Mouse (Mus musculus) heart, postnatal 36 days (tissue): ENCODE data around the gene Cavin1. TPM values are rescaled to one million over a fixed set of nuclear protein-coding genes. Genes with fewer than 3 reads are reported as not detected.

Experiments used
- DNase-seq, 2 experiments: peaks; one replicate each; pipeline ENCODE4 v3.0.0; 2021 to 2022
- intact Hi-C: fragments of 180-260 bp; cut with DNase I; formaldehyde crosslinking; loops from one replicate; pipeline ENCODE4 v1.15.1; 2025
- total RNA-seq, 2 experiments: library from RNA; stranded (reverse); gene quantifications; 2 replicates each; pipeline ENCODE4 v1.2.3; 2021

Cavin1 gene
- total RNA-seq, 2 experiments from 2014 or later: 239 to 258 TPM

DNA sequence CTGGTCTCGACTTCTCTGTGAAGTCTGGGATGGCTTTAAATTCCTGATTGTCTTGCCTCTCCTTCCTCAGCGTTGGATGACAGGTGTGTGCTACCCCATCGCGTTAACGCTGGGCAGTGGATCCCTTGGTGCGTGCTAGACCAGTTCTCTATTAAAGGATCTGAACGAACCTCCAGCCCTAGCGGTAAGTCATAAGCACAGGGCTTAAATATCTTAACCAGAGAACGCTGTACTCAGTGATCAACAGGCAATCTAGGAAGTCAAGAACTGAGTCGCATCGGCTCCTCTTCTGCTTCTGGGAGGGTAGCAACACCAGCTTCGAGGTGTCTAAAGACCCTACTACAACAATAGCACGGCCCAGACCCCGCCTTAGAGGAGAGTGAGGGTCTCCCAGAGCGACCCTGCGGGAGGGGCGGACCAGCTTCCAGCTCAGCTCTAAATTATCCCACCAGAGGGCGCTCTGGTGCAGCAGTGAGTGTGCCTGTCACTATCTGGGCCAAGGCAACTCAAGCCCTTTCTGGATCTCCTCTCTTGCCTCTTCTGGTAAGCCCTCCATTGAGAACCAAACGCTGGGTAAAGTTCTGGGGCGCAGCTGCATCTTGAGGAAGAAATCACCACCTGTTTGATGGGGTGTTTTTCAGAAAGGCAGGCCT is 12.6 kb upstream of the Cavin1 start:
- intact Hi-C loops: loop anchor here (1.0 to 2.0 kb wide), 4 partner anchors 26 to 197 kb away; partner anchors contain the start of gene Atp6v0a1
- DNase-seq: peak; percentile 89 to 90

DNA sequence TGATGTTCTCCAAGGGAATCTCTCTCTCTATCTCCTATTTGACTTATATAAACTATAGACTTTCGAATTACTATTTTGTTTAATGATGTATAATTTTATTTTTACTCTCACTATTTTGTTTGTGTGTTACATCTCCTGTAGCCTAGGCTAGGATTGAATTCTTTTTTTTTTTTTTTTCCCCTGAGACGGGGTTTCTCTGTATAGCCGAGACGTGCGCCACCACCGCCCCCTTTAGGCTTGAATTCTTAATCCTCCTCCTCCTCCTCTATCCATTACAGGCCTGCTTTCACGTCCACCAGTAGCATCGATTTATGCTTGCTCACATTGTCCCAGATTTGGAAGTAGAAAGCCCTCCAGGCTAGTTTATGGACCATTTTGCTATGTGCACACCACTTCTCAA is 11.4 kb upstream of the Cavin1 start:
- DNase-seq: no peak
- intact Hi-C loops: loop anchor here (2.0 kb wide), 2 partner anchors 27 to 75 kb away; partner anchors contain the start of gene Atp6v0a1

DNA sequence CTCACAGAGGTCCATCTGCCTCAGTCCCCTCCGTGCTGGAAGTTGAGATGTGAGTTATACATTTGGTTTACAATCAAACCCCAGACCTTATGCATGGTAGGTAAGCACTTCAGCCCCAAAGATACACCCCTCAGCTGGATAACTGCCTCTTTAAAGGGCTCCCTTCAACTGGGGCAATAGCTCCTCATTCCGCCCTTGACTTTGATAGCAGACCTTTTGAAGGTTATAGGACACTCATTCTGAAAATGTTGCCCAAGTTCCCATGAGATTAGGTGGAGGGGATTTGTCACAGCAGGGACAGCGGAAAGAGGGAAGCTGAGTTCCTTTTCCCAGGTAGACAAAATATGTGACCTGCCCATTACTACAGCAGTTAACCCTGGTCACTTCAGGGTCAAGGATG is 10.5 kb upstream of the Cavin1 start:
- no peak for DNase-seq
- intact Hi-C loops: no loop called here

DNA sequence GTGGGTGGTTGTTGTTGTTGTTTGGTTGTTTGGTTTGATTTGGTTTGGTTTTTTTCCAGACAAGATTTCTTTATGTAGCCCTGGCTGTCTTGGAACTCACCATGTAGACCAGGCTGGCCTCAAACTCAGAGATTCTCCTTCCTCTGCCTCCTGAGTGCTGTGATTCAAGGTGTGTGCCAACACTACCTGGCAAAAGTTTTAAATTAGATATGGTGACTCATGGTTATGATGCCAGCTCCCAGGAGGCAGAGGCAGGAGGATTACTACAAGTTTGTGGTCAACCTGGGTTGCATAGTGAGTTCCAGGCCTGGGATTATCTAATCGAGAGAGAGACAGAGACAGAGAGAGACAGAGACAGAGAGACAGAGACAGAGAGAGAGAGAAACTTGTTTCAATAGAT is 9.8 kb upstream of the Cavin1 start:
- intact Hi-C loops: loop anchor here (1.0 kb wide), 1 partner anchor 18 kb away; no protein-coding TSS in a partner anchor
- DNase-seq: no peak

DNA sequence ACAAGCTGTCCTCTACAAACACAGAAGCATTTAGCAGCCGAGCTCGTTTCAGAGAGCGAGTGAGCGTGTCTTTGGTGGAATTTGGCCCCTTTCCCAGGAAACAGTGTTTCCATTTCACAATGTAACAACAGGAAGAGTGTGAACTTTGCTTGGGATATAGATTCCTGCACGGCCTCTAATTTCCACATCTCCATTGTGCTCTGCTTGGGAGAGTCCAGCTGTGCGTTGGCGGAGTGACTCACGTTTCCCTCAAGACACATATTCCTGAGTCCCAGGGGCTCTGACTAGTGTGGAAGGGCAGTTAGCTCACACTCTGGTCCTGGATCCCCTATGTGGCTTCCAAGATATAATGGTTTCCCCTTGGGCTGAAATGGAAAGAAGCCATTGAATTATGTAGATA is 9.2 kb upstream of the Cavin1 start:
- intact Hi-C loops: loop anchor here (1.0 kb wide), 1 partner anchor 18 kb away; no protein-coding TSS in a partner anchor
- peak in 1 of 2 experiments; percentile 59 for DNase-seq

DNA sequence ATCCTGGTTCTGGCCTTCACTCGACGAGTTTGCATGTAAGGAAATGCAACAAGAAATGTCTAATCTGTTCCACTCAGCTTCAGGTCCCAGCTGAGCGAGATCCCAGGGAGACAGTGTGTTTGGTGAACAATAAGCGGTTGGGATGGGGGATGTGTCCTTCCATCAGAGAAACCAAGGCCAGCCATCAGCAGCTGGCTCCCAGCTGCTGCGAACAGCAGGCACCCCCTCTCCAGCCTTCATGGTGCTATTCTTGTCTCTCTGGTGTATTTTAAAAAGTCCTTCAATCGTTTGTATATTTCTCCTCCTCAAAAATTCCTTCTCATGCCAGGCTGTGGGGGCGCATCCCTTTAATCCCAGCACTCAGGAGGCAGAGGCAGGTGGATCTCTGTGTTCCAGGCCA is 4.6 kb upstream of the Cavin1 start:
- DNase-seq: no peak

DNA sequence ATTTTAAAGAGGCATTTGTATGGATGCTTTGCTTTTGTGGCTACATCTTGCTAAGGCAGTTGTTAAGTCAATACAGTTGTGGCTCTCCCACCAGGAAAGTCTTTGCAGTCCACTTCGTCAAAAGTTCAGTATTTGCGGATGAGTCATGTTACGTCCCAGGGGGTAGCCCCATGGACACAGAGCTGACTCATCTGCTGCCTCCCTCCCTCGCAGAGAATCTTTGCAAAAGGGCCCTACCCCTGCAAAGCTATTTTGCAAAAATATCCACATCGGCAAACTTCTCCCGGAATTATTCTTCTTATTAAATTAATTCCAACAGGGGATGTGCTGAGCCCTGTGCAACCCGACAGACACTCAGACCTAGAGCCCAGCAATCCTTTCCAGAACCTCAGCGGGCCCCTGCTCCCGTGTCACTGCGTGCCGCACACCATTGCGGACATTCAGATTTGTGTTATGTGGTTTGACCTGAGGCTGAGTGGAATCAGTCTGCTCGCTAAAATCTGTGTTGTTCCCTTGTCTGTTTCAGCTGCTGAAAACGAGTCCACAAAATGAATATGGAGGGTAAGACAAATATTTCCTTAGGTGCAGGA is 3.8 kb upstream of the Cavin1 start:
- DNase-seq: peak in 1 of 2 experiments; percentile 35
- intact Hi-C loops: no loop called here

More for the DNA sequence above, 4.6 kb upstream of the Cavin1 start:
- intact Hi-C loops: no loop called here

DNA sequence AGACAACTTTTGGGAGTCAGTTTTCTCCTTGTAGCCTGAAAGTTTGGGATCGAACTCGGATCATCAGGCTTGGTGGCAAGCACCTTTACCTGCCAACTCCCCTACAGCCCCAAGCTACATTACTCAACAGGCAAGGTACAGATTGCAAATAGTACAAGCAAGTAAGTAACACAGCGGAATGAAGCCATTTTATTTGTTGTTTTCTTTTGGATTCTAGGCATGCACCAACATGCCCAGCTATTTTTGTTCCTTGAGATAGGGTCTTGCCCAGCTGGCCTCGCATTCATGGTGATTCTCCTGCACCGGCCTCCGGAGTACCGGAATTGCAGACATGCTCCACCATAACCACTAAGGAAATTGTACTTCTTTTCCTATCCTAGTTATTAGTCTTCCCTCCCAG is 2.6 kb upstream of the Cavin1 start:
- intact Hi-C loops: no loop called here
- DNase-seq: no peak

DNA sequence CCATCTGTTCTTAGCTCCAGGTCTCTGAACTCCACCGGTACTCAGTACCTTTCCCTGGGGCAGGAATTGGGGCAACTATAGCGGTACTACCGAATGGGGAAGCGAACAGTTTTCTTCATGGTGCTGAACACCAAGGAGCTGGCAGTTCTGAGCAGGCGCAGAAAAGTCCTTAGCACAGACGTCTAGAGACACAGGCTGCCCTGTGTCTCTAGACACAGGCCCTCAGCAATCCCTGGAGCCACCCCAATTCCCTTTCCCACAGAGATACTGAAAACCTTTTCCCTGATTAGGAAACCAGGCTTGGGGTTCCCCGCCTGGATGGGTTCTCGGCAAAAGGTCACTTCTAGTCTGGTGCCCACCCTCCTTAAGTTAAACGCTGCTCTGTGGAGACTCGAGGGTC is 768 bp upstream of the Cavin1 start:
- DNase-seq: no peak
- intact Hi-C loops: no loop called here

DNA sequence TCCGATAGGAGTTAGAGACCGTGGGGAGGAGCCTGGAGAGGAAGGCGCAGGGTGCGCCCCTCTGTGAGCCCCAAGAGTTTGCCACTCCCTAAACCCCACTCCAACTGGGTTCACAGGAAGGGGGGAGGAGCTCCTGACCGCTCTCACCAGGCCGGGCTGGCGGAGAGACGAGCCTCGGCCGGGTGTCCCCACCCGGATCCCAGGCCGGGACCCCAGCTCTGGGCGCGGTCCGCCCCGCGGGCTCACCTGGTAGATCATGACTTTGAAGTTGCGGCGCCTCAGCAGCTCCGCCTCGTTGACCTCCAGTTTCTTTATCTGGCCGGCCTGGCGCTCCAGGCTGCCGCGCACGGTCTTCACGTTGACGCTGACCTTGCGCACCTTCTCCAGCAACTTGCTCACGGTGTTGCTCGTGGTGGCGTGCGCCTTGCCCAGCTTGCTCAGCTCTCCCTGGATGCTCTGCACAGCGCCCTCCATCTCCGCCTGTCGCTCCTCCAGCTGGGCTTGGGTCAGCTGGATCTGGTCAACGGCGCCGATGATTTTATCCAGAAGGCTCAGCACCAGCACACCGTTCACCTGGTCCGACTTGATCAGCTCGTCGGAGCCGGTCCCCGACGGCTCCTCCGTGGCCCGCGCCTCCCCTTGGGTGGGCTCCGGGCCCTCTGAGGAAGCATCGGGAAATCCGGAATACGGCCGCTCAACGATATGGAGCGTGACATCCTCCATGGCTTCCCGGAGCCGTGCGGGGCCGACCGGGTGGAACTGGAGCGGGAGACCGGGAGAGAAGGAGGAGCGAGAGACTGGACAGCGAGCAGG is 737 bp downstream of the Cavin1 start:
- intact Hi-C loops: loop anchor here (1.0 to 10.0 kb wide), 3 partner anchors 88 to 575 kb away; partner anchors contain the start of genes Cntnap1, Jup and Plekhh3
- peak; percentile 67 to 77 for DNase-seq

DNA sequence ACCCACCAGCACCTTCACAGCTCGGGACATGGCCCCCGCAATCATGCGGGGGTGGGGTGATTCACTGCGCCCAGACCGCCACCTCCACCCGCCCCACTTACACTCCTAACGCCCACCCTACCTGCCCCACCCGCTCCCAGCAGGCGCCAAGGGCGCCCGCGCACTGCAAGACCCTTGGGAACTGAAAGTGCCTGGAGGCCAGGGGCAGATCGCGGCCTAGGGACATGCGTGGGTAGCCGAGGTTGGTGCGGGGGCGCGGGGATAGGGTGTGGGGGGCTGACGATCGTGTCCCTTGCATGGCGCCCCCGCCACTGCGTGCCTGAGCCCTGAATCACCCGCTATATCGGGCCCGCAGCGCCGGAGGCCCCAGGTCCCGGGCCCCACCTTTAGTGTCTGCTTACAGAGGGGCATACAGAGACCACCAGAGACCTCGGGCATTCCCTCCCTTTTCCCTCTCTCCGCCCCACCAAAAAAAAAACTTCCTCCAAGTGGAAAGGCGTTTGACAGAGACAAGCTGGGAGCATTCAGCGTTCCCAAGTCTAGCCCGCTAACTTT is 1.4 kb downstream of the Cavin1 start:
- peak in 1 of 2 experiments; percentile 47 for DNase-seq
- intact Hi-C loops: loop anchor here (1.0 to 10.0 kb wide), 3 partner anchors 89 to 574 kb away; partner anchors contain the start of genes Cntnap1, Jup and Plekhh3

DNA sequence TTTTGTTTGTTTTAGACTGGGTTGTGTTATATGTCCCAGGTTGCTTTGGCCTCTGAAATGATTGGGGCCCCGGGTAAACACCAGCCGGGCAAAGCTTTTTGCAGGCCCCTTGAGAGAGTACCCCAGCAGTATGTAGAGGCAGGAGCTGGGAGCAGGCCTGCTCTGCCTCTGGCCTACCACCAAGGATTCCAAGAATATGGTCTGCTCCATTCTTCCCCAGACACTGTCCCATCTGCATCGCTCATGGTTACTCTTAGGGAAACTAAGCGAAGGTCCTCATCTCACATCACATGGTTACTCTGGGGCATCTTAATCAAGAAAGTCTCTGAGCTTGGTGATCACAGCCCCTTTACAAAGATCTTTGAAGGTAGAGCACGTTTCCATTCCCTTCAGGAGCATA is 2.2 kb downstream of the Cavin1 start:
- intact Hi-C loops: loop anchor here (5.0 to 10.0 kb wide), 2 partner anchors 204 to 574 kb away; partner anchors contain the start of genes Cntnap1, Jup and Plekhh3
- DNase-seq: peak in 1 of 2 experiments; percentile 23

DNA sequence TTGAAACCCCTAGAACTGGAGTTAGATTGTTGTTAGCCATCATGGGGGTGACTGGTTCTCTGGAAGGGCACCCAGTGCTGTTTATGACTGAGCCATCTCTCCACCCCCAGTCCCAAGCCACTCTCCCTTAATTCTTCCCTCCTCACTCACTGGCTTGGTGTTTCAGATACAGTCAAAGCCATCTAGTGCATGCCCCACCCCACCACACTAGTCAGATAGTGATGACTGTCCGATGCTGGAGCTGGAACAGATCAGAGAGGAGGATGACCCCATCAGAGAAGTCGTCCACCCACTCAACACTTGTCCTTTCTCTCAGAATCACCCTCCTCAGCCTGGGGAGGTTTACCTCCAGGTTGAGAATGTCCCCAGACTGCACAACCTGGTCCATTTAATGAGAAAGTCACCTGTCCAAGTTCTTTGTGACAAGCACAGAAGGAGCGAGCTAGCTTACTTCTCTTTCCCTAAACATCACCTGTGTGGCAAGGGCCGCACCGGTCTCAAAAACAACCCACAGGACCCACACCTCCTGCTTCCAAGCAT is 2.7 kb downstream of the Cavin1 start:
- intact Hi-C loops: loop anchor here (5.0 to 10.0 kb wide), 2 partner anchors 204 to 573 kb away; partner anchors contain the start of genes Cntnap1, Jup and Plekhh3
- DNase-seq: no peak

DNA sequence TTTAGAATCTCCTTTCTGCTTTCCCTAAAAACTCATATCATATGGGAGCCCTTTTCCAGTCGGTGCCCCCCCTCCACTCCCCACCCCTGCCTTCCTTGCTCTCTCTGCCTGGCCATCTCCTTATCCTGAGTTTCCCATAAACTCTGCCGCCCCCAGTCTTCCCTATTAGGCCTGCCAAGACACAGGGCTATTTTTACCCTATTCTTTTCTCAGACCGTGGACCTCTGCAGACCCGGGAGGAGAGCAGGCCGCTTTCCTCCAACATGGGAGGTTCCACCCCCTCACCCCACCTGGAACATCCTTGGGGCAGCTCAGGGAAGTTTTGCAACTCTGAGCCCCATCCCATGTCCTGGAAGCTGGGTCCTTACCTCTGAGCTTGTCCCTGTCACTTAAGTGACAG is 3.3 kb downstream of the Cavin1 start:
- DNase-seq: peak in 1 of 2 experiments; percentile 34
- intact Hi-C loops: loop anchor here (5.0 to 10.0 kb wide), 2 partner anchors 205 to 573 kb away; partner anchors contain the start of genes Cntnap1, Jup and Plekhh3

DNA sequence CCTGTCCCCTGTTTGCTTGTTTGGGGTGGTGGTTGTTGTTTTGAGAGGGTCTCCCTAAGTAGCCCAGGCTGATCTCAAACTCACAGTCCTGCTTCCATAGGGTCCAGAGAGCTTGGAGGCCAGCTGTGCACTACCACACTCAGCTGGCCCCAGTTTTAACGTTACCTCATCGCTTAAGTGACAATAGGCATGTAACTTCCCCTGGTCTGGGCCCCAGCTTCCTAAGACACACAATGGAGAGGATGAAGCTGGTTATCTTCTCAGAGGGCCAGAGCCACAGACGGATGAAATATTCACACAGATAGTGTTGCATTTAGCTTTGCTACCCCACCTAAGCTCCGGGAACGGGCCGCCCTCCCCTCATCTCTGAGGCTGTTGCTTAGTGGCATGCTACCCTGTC is 4.9 kb downstream of the Cavin1 start:
- intact Hi-C loops: loop anchor here (5.0 to 10.0 kb wide), 2 partner anchors 207 to 571 kb away; partner anchors contain the start of genes Cntnap1, Jup and Plekhh3
- DNase-seq: peak in 1 of 2 experiments; percentile 26

DNA sequence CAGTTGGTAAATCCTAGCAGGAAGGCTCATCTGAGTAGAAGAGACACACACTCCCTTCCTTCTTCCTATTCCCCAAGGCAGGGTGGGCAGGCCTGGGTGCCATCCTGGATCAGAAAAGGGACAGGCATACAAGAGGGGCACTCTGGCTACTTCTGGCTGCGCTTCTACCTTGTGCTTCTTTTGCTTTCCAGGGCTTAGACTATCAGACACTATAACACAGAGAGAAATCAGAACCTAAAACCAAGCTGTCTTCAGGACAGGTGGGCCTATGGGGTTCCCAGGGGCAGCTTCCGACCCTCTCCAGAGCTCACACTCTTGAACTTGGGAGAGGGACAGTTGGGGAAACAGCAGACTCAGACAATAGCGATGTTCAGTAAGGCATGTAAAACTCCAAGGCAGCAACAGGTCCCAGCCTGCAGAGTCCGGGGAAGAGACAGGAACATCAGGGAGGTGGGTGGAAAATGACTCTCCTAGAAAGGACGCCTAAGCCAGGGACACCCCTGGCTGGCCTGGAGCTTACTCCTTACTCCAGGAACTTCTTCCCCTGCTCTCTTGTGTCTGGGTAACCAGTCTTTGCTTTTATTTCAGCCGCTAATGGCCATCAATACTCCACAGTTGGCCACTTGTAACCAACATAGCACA is 5.7 kb downstream of the Cavin1 start:
- peak in 1 of 2 experiments; percentile 22 for DNase-seq
- intact Hi-C loops: loop anchor here (5.0 to 10.0 kb wide), 2 partner anchors 207 to 570 kb away; partner anchors contain the start of genes Cntnap1, Jup and Plekhh3

DNA sequence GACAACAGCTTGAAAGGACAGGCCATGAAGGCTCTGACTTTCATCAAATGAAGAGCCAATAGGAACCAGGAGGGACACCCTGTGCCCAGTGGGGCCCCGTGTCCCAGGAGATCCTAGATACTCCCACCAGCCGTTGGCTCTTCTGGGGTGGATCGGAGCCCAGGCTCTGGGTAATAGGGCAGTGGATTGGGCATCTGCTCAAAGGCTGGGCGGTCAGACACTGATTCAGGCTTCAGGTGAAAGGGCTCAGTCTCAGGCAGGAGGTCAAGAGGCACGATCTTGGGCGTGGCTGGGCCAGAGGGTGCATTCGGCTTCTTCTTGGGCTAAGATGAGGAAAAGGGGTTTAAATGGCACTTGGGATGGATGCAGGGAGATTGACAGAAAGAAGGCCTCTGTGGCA is 6.5 kb downstream of the Cavin1 start:
- intact Hi-C loops: loop anchor here (10.0 kb wide), 1 partner anchor 569 kb away; the partner anchor contains the start of gene Jup

DNA sequence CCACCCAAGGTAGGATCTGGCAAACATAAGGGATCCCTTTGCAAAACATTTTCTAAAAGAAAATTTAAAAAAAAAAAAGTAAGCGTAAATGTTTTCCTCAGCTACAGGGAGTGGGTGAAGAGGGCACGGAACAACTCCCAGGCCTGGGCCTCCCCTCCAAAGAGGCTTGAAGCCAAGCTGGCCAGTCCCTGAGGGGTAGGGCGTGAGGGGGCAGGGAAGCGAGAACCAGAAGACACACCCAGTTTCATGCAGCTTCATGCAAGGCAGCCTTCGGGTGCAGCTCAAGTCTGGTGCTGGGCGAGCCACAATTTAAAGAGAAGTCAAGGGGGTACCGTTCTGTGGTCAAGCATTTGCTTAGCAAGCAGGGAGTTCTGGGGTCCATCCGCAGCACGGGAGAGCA is 7.0 kb downstream of the Cavin1 start:
- intact Hi-C loops: loop anchor here (10.0 kb wide), 1 partner anchor 569 kb away; the partner anchor contains the start of gene Jup
- DNase-seq: peak; percentile 70 to 73

More for the DNA sequence above, 6.5 kb downstream of the Cavin1 start:
- peak in 1 of 2 experiments; percentile 25 for DNase-seq

DNA sequence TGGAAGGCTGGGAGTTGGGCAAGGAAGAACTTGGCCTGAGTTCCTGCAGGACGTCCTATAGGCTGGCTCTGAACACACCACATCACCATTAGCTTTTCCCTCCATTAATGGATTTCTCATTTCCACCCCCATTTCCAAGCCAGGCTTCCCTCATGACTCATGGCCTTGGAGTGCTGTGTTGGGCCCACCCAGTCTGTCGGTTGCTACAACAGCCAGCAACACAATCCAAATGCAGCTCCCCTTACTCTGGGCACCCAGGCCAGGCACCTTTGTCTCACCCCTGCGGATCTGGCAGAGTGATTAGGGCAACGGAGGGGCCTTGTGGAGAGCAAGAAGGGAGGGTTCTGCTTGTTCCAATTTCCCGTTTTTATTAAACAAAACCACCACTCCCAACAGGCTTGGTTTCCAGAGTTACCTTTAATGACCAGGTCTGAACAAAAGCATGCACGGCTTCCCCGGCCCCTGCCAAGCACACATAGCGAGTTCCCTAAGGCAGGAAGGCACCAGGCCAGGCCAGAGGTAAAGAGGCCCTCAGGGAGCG is 8.2 kb downstream of the Cavin1 start:
- DNase-seq: peak; percentile 67 to 72
- intact Hi-C loops: loop anchor here (1.0 to 10.0 kb wide), 2 partner anchors 18 to 568 kb away; partner anchors contain the start of gene Jup
